25 mouse cellular contexts compared by ENCODE assay signal in genomic region chr8:125401350-125401749, GRCm38 (mm10).
DNase-seq lines count a peak whose midpoint lies in the region; ATAC-seq and TF ChIP-seq lines count a peak whose summit lies in the region.
"Had no signal": no experiment of that assay in that cellular context is flagged by ENCODE, and none has a peak within 500 bp of the region (broad histone marks: within the 10 kb centered on the region; RNA-seq: fewer than 3 reads in every experiment).

No protein-coding gene starts in this region.

- H3K36me3 ChIP-seq in heart, embryonic 10.5 days, result peaks cover 3% of the 10 kb centered on the region; the same call in 1 of the 2 replicates
- no peaks in the 10 kb centered on the region for H3K36me3 ChIP-seq in heart, adult 2 months (ENCODE audit: control insufficient read depth, insufficient read depth, low read length)
- H3K36me3 ChIP-seq in heart, embryonic 16.5 days (ENCODE audit: control insufficient read depth, insufficient read depth), result no peaks in the 10 kb centered on the region
- no peaks in the 10 kb centered on the region for H3K36me3 ChIP-seq in heart, embryonic 11.5 days (ENCODE audit: control insufficient read depth, insufficient read depth, low read length)
- no peaks in the 10 kb centered on the region for H3K36me3 ChIP-seq in myocyte (ENCODE audit: control insufficient read depth, insufficient read depth)
- H3K36me3 ChIP-seq: limb, embryonic 10.5 days; limb, embryonic 15.5 days; midbrain, embryonic 12.5 days; neural tube, embryonic 13.5 days; stomach, embryonic 15.5 days had no signal

- peaks cover 25% of the 10 kb centered on the region for H3K4me1 ChIP-seq in heart, embryonic 10.5 days
- H3K4me1 ChIP-seq in heart, adult 2 months (ENCODE audit: control insufficient read depth, insufficient read depth, low read length), result no peaks in the 10 kb centered on the region
- peaks cover 16% of the 10 kb centered on the region for H3K4me1 ChIP-seq in heart, embryonic 16.5 days (ENCODE audit: control insufficient read depth, insufficient read depth, low read length)
- H3K4me1 ChIP-seq in heart, embryonic 11.5 days (ENCODE audit: control insufficient read depth, insufficient read depth, low read length), result peaks cover 8% of the 10 kb centered on the region
- H3K4me1 ChIP-seq: forebrain, embryonic 13.5 days; megakaryocyte, embryonic 14.5 days; midbrain, embryonic 12.5 days had no signal

- peak overlapping the region; percentile 78 for H3K27ac ChIP-seq in heart, embryonic 10.5 days
- H3K27ac ChIP-seq in heart, adult 2 months, result no peak overlapping the region
- peak overlapping the region; percentile 75 for H3K27ac ChIP-seq in heart, embryonic 16.5 days (ENCODE audit: low read length)
- H3K27ac ChIP-seq in heart, embryonic 11.5 days (ENCODE audit: low read depth, low read length), result no peak overlapping the region
- H3K27ac ChIP-seq: forebrain, embryonic 13.5 days; hindbrain, embryonic 14.5 days; limb, embryonic 10.5 days; limb, embryonic 15.5 days; midbrain, embryonic 12.5 days; neural tube, embryonic 13.5 days; stomach, embryonic 15.5 days had no signal

- peaks cover 3% of the 10 kb centered on the region; the same call in 1 of the 2 replicates for H3K9me3 ChIP-seq in heart, embryonic 10.5 days
- 0 out of 2 replicates have a peak, but pooled peaks cover 7% of the 10 kb centered on the region for H3K9me3 ChIP-seq in heart, embryonic 16.5 days (replicated peaks; ENCODE audit: control insufficient read depth, low read length)
- no peaks in the 10 kb centered on the region for H3K9me3 ChIP-seq in heart, embryonic 11.5 days (replicated peaks; ENCODE audit: control insufficient read depth, low read length)
- H3K9me3 ChIP-seq: limb, embryonic 10.5 days; limb, embryonic 15.5 days; stomach, embryonic 15.5 days had no signal

- no peak overlapping the region for H3K9ac ChIP-seq in heart, adult 2 months (ENCODE audit: low read depth, low read length)
- H3K9ac ChIP-seq in heart, embryonic 16.5 days (ENCODE audit: low read length), result no peak overlapping the region
- H3K9ac ChIP-seq in heart, embryonic 11.5 days (ENCODE audit: low read depth, low read length), result no peak overlapping the region
- H3K9ac ChIP-seq: forebrain, embryonic 13.5 days; hindbrain, embryonic 14.5 days; limb, embryonic 15.5 days; midbrain, embryonic 12.5 days; neural tube, embryonic 13.5 days; stomach, embryonic 15.5 days had no signal

- TF ChIP-seq POLR2A in heart, adult 2 months (IDR thresholded peaks at IDR 0.05; ENCODE audit: insufficient read depth, low read depth, low read length), result no peak
- TF ChIP-seq POLR2A in myocyte (IDR thresholded peaks at IDR 0.05; ENCODE audit: insufficient read length, low read depth), result no peak

- H3K4me2 ChIP-seq in heart, embryonic 16.5 days (ENCODE audit: low read depth, low read length), result no peak overlapping the region
- H3K4me2 ChIP-seq in heart, embryonic 11.5 days, result no peak overlapping the region
- H3K4me2 ChIP-seq in myocyte (ENCODE audit: low read depth), result no peak overlapping the region
- H3K4me2 ChIP-seq: forebrain, embryonic 13.5 days; hindbrain, embryonic 14.5 days; limb, embryonic 15.5 days; midbrain, embryonic 12.5 days; neural tube, embryonic 13.5 days; stomach, embryonic 15.5 days had no signal

- intact Hi-C loops in heart, adult 2 months (cut with DNase I), result no loop called here

- no peak for TF ChIP-seq CTCF in heart, adult 2 months (IDR thresholded peaks at IDR 0.05)

- no peak for ATAC-seq in heart, embryonic 16.5 days (replicated peaks; ENCODE audit: extremely low read depth, insufficient read depth, low FRiP score)
- no peak for ATAC-seq in heart, embryonic 11.5 days (replicated peaks; ENCODE audit: insufficient number of reproducible peaks, low FRiP score, low TSS enrichment)
- ATAC-seq: activated CD4-positive, CD25-positive, alpha-beta regulatory T cell, adult 4 months; forebrain, embryonic 13.5 days; intestine, postnatal 0 days had no signal

- DNase-seq in heart, embryonic 10.5 days (ENCODE audit: low spot score), result no peak
- DNase-seq in heart, adult 2 months, result no peak
- DNase-seq in ES-CJ7 (ENCODE audit: low read depth, low spot score), result peak; percentile 51
- no peak for DNase-seq in right cerebral cortex, postnatal 4 days
- DNase-seq: adrenal gland, adult 2 months; adrenal gland, postnatal 36 days; cerebellum, adult 9-10 months; cerebellum, postnatal 36 days; gastrocnemius, postnatal 14 days; kidney, postnatal 14 days; layer of hippocampus, adult 9-11 months; lung, postnatal 36 days had no signal

- H3ac ChIP-seq in myocyte (ENCODE audit: control insufficient read depth, insufficient read length), result no peak overlapping the region

- H3K27me3 ChIP-seq in heart, embryonic 10.5 days (ENCODE audit: insufficient read depth, poor library complexity, severe bottlenecking), result no peaks in the 10 kb centered on the region
- no peaks in the 10 kb centered on the region for H3K27me3 ChIP-seq in heart, adult 2 months (ENCODE audit: control insufficient read depth, insufficient read depth, low read length)
- H3K27me3 ChIP-seq in heart, embryonic 16.5 days (ENCODE audit: control insufficient read depth, insufficient read depth, low read length), result no peaks in the 10 kb centered on the region
- no peaks in the 10 kb centered on the region for H3K27me3 ChIP-seq in heart, embryonic 11.5 days (ENCODE audit: control insufficient read depth, insufficient read depth, low read length)
- H3K27me3 ChIP-seq in myocyte (ENCODE audit: control insufficient read depth, insufficient read depth, insufficient read length), result no peaks in the 10 kb centered on the region
- H3K27me3 ChIP-seq: forebrain, embryonic 13.5 days; limb, embryonic 15.5 days; megakaryocyte, embryonic 14.5 days; neural tube, embryonic 13.5 days; stomach, embryonic 15.5 days had no signal

- H3K4me3 ChIP-seq in heart, embryonic 10.5 days, result no peak overlapping the region
- H3K4me3 ChIP-seq in heart, adult 2 months, result no peak overlapping the region
- H3K4me3 ChIP-seq in heart, embryonic 16.5 days (ENCODE audit: low read length), result no peak overlapping the region
- H3K4me3 ChIP-seq in heart, embryonic 11.5 days (ENCODE audit: low read depth, low read length), result no peak overlapping the region
- H3K4me3 ChIP-seq in myocyte, result no peak overlapping the region
- H3K4me3 ChIP-seq: forebrain, embryonic 13.5 days; limb, embryonic 10.5 days; limb, embryonic 15.5 days; megakaryocyte, embryonic 14.5 days; midbrain, embryonic 12.5 days; neural tube, embryonic 13.5 days; stomach, embryonic 15.5 days had no signal

- WGBS in heart, embryonic 10.5 days, result 62% methylated on average over 3 of the region's 3 CpGs
- 64% methylated on average over 3 of the region's 3 CpGs for WGBS in heart, adult 2 months
- 49% methylated on average over 3 of the region's 3 CpGs for whole genome bisulfite sequencing in heart, embryonic 16.5 days
- 66% methylated on average over 3 of the region's 3 CpGs for WGBS in heart, embryonic 11.5 days (ENCODE audit: insufficient replicate concordance)

- TF ChIP-seq EP300 in heart, adult 2 months (IDR thresholded peaks at IDR 0.05; ENCODE audit: insufficient read depth, low read depth, low read length), result no peak

- H3K79me2 ChIP-seq in heart, adult 2 months (replicated peaks; ENCODE audit: control insufficient read depth, insufficient read depth, low read length), result no peaks in the 10 kb centered on the region
- H3K79me2 ChIP-seq in myocyte (ENCODE audit: control insufficient read depth, insufficient read depth), result no peaks in the 10 kb centered on the region

TF ChIP-seq in myocyte, 11 proteins besides CTCF, POLR2A, EP300 and RAD21:
- TF ChIP-seq USF1 (IDR thresholded peaks at IDR 0.05; ENCODE audit: low read depth) (peak; percentile 59), MYOG (IDR thresholded peaks at IDR 0.05; ENCODE audit: control insufficient read depth in 1 of 3, insufficient read depth in 1 of 3, insufficient read length in 2 of 3, low read depth in 2 of 3) (no peak), MYOD1 (IDR thresholded peaks at IDR 0.05; ENCODE audit: control insufficient read depth in 1 of 3, insufficient read length in 2 of 3, low read depth in 2 of 3) (no peak), SRF (IDR thresholded peaks at IDR 0.05; ENCODE audit: control insufficient read depth, insufficient read length, low read depth) (no peak), E2F4 (IDR thresholded peaks at IDR 0.05; ENCODE audit: insufficient read depth) (no peak), MAX (IDR thresholded peaks at IDR 0.05; ENCODE audit: low read depth) (no peak)

Comparison
In these comparisons a context has a peak if more than half of its experiments do, and no peak if none do; other contexts are left out.
1. H3K27ac ChIP-seq: peak in heart, embryonic 10.5 days (single experiment) and heart, embryonic 16.5 days (single experiment); none in heart, adult 2 months (single experiment) and heart, embryonic 11.5 days (single experiment).